Mouse (Mus musculus) MEL (cell line): ENCODE measurements around the gene Gm6217. TPM values are rescaled to one million over a fixed set of nuclear protein-coding genes. Genes with fewer than 3 reads are reported as not detected.

Experiments used
- DNase-seq: peaks from one replicate; pipeline ENCODE4 v3.0.0; 2011; ENCODE audit warnings: low read depth, low spot score
- H3K27ac ChIP-seq: 2 replicates; pipeline ENCODE4 v1.5.1; 2012; ENCODE audit warnings: low read depth, mild to moderate bottlenecking, control low read depth, low read length, moderate library complexity; ENCODE audit not compliant: control insufficient read depth
- H3K27me3 ChIP-seq, 2 experiments: fragments of 150-350 bp in 1 of 2; sonication (generic) in 1 of 2; 2 replicates each; pipeline ENCODE4 v1.6.1; 2012; ENCODE audit warnings: low read length in 2 of 2, mild to moderate bottlenecking in 2 of 2, improper control_type of control experiment in 1 of 2, moderate library complexity in 1 of 2; ENCODE audit not compliant: insufficient read depth in 2 of 2, control insufficient read depth in 1 of 2
- H3K36me3 ChIP-seq, 2 experiments: 2 replicates each; pipeline ENCODE4 v1.6.1; 2012 to 2014; ENCODE audit warnings: low read length in 2 of 2, improper control_type of control experiment in 1 of 2, inconsistent platforms in 1 of 2, mild to moderate bottlenecking in 1 of 2; ENCODE audit not compliant: insufficient read depth in 2 of 2, control insufficient read depth in 1 of 2
- H3K4me1 ChIP-seq, 2 experiments: fragments of 150-350 bp in 1 of 2; sonication (generic) in 1 of 2; 2 replicates each; pipeline ENCODE4 v1.6.1; 2012; ENCODE audit warnings: low read length in 2 of 2, improper control_type of control experiment in 1 of 2, mild to moderate bottlenecking in 1 of 2; ENCODE audit not compliant: insufficient read depth in 2 of 2, control insufficient read depth in 1 of 2
- H3K4me3 ChIP-seq, 2 experiments: fragments of 150-350 bp in 1 of 2; sonication (generic) in 1 of 2; 2 replicates each; pipeline ENCODE4 v1.5.1; 2012; ENCODE audit warnings: low read depth in 2 of 2, low read length in 2 of 2, mild to moderate bottlenecking in 2 of 2, moderate library complexity in 2 of 2, control low read depth in 1 of 2, improper control_type of control experiment in 1 of 2; ENCODE audit not compliant: control insufficient read depth in 1 of 2, insufficient read depth in 1 of 2
- H3K79me2 ChIP-seq: 2 replicates; pipeline ENCODE4 v1.6.1; 2012; ENCODE audit warnings: mild to moderate bottlenecking, low read length, moderate library complexity; ENCODE audit not compliant: control insufficient read depth, poor library complexity, insufficient read depth
- H3K9ac ChIP-seq: 2 replicates; pipeline ENCODE4 v1.6.1; 2012; ENCODE audit warnings: low read depth, mild to moderate bottlenecking, control low read depth, low read length, moderate library complexity; ENCODE audit not compliant: control insufficient read depth, poor library complexity, severe bottlenecking
- H3K9me3 ChIP-seq: fragments of 150-350 bp; sonication (generic); replicated peaks from 2 replicates; pipeline ENCODE4 v1.6.1; 2012; ENCODE audit warnings: mild to moderate bottlenecking, low read length, improper control_type of control experiment, moderate library complexity; ENCODE audit not compliant: insufficient read depth
- BHLHE40 ChIP-seq: IDR thresholded peaks from 2 replicates; pipeline ENCODE4 v1.6.1; 2012; ENCODE audit warnings: low read depth, mild to moderate bottlenecking, inconsistent platforms, low read length, improper control_type of control experiment, borderline replicate concordance
- CHD2 ChIP-seq: IDR thresholded peaks from 2 replicates; pipeline ENCODE4 v1.6.1; 2011; ENCODE audit warnings: low read length, improper control_type of control experiment
- CTCF ChIP-seq, 3 experiments: IDR thresholded peaks in 2 of 3; conservative IDR thresholded peaks in 1 of 3; 2 replicates each; pipeline ENCODE4 v1.5.1; 2011 to 2012; ENCODE audit warnings: low read length in 3 of 3, low read depth in 2 of 3, mild to moderate bottlenecking in 2 of 3, improper control_type of control experiment in 1 of 3, inconsistent platforms in 1 of 3, mixed read lengths in 1 of 3, moderate library complexity in 1 of 3; ENCODE audit not compliant: control insufficient read depth in 1 of 3, insufficient read depth in 1 of 3, poor library complexity in 1 of 3, severe bottlenecking in 1 of 3
- E2F4 ChIP-seq: IDR thresholded peaks from 2 replicates; pipeline ENCODE4 v1.6.1; 2011; ENCODE audit warnings: low read depth, low read length, improper control_type of control experiment, borderline replicate concordance
- EP300 ChIP-seq, 2 experiments: IDR thresholded peaks; 2 replicates each; pipeline ENCODE4 v1.6.1; 2011; ENCODE audit warnings: improper control_type of control experiment in 2 of 2, low read length in 2 of 2, low read depth in 1 of 2, mild to moderate bottlenecking in 1 of 2
- GABPA ChIP-seq: IDR thresholded peaks from 2 replicates; pipeline ENCODE4 v1.6.1; 2012; ENCODE audit warnings: low read depth, mild to moderate bottlenecking, inconsistent platforms, low read length, improper control_type of control experiment, moderate library complexity
- GATA1 ChIP-seq: IDR thresholded peaks from 2 replicates; pipeline ENCODE4 v1.6.1; 2011; ENCODE audit warnings: low read depth, low read length, improper control_type of control experiment
- KAT2A ChIP-seq: conservative IDR thresholded peaks from 2 replicates; pipeline ENCODE4 v1.6.1; 2012; ENCODE audit warnings: low read depth, low read length, improper control_type of control experiment, inconsistent platforms
- MEF2A ChIP-seq: IDR thresholded peaks from 2 replicates; pipeline ENCODE4 v1.6.1; 2014; ENCODE audit warnings: low read depth, mild to moderate bottlenecking, inconsistent platforms, low read length, improper control_type of control experiment; ENCODE audit not compliant: poor library complexity, insufficient replicate concordance, severe bottlenecking; ENCODE audit errors: extremely low read depth
- MXI1 ChIP-seq: IDR thresholded peaks from 2 replicates; pipeline ENCODE4 v1.6.1; 2011; ENCODE audit warnings: mild to moderate bottlenecking, low read depth, low read length, improper control_type of control experiment
- MYB ChIP-seq: IDR thresholded peaks from 2 replicates; pipeline ENCODE4 v1.6.1; 2011; ENCODE audit warnings: mild to moderate bottlenecking, low read depth, low read length, improper control_type of control experiment
- NRF1 ChIP-seq: IDR thresholded peaks from 2 replicates; pipeline ENCODE4 v1.6.1; 2014; ENCODE audit warnings: low read depth, mild to moderate bottlenecking, inconsistent platforms, low read length, improper control_type of control experiment, moderate library complexity; ENCODE audit not compliant: poor library complexity, insufficient read depth, severe bottlenecking
- POLR2A ChIP-seq, 2 experiments: IDR thresholded peaks; 2 replicates each; pipeline ENCODE4 v1.6.1; 2011 to 2012; ENCODE audit warnings: low read length in 2 of 2, mild to moderate bottlenecking in 2 of 2, control low read depth in 1 of 2, improper control_type of control experiment in 1 of 2, low read depth in 1 of 2, moderate library complexity in 1 of 2; ENCODE audit not compliant: control insufficient read depth in 1 of 2, insufficient read depth in 1 of 2, poor library complexity in 1 of 2
- POLR2AphosphoS2 ChIP-seq: IDR thresholded peaks from 2 replicates; pipeline ENCODE4 v1.6.1; 2011; ENCODE audit warnings: low read length, improper control_type of control experiment
- RAD21 ChIP-seq: IDR thresholded peaks from 2 replicates; pipeline ENCODE4 v1.6.1; 2011; ENCODE audit warnings: mild to moderate bottlenecking, low read depth, low read length, improper control_type of control experiment
- SIN3A ChIP-seq: IDR thresholded peaks from 2 replicates; pipeline ENCODE4 v1.6.1; 2012; ENCODE audit warnings: low read length, improper control_type of control experiment, inconsistent platforms
- SMC3 ChIP-seq: IDR thresholded peaks from 2 replicates; pipeline ENCODE4 v1.6.1; 2011; ENCODE audit warnings: low read depth, low read length, improper control_type of control experiment
- TAL1 ChIP-seq: IDR thresholded peaks from 2 replicates; pipeline ENCODE4 v1.6.1; 2012; ENCODE audit warnings: mild to moderate bottlenecking, inconsistent platforms, low read length, moderate library complexity, mixed read lengths
- TCF12 ChIP-seq: IDR thresholded peaks from 2 replicates; pipeline ENCODE4 v1.6.1; 2014; ENCODE audit warnings: low read depth, mild to moderate bottlenecking, inconsistent platforms, low read length, improper control_type of control experiment, moderate library complexity
- UBTF ChIP-seq: IDR thresholded peaks from 2 replicates; pipeline ENCODE4 v1.6.1; 2012; ENCODE audit warnings: low read depth, mild to moderate bottlenecking, inconsistent platforms, low read length, improper control_type of control experiment, moderate library complexity, borderline replicate concordance; ENCODE audit not compliant: insufficient read depth
- USF1 ChIP-seq: IDR thresholded peaks from 2 replicates; pipeline ENCODE4 v1.6.1; 2014; ENCODE audit warnings: low read depth, mild to moderate bottlenecking, inconsistent platforms, low read length, improper control_type of control experiment, moderate library complexity
- USF2 ChIP-seq, 2 experiments: IDR thresholded peaks; 2 replicates each; pipeline ENCODE4 v1.6.1; 2011 to 2012; ENCODE audit warnings: improper control_type of control experiment in 2 of 2, low read length in 2 of 2, borderline replicate concordance in 1 of 2, inconsistent platforms in 1 of 2, low read depth in 1 of 2, mild to moderate bottlenecking in 1 of 2; ENCODE audit not compliant: insufficient read depth in 1 of 2
- ZC3H11A ChIP-seq: IDR thresholded peaks from 2 replicates; pipeline ENCODE4 v1.6.1; 2012; ENCODE audit warnings: low read depth, mild to moderate bottlenecking, inconsistent platforms, low read length, improper control_type of control experiment
- ZKSCAN1 ChIP-seq: IDR thresholded peaks from 2 replicates; pipeline ENCODE4 v1.6.1; 2012; ENCODE audit warnings: low read depth, mild to moderate bottlenecking, inconsistent platforms, low read length, improper control_type of control experiment, moderate library complexity
- ZMIZ1 ChIP-seq: IDR thresholded peaks from 2 replicates; pipeline ENCODE4 v1.6.1; 2012; ENCODE audit warnings: low read depth, mild to moderate bottlenecking, inconsistent platforms, low read length, improper control_type of control experiment, moderate library complexity
- ZNF384 ChIP-seq: IDR thresholded peaks from 2 replicates; pipeline ENCODE4 v1.6.1; 2012; ENCODE audit warnings: low read depth, mild to moderate bottlenecking, inconsistent platforms, low read length, improper control_type of control experiment
- polyA plus RNA-seq, 2 experiments: library from polyadenylated mRNA; stranded (reverse) in 1 of 2; unstranded in 1 of 2; fragments of >175 nt in 1 of 2; fragments of >200 nt in 1 of 2; gene quantifications; 2 replicates each; pipeline versions ENCODE4 v1.2.1 to v1.2.4; 2012; ENCODE audit warnings: low replicate concordance in 2 of 2, low read depth in 1 of 2; ENCODE audit not compliant: insufficient read length in 2 of 2, insufficient read depth in 1 of 2, missing spikeins in 1 of 2
- total RNA-seq: library from RNA; depleted of rRNA; stranded (reverse); fragments of 300-350 nt; gene quantifications from 2 replicates; pipeline ENCODE4 v1.2.3, GENCODE M21; 2012

Gm6217 gene
- total and polyA plus RNA-seq, 3 experiments, result not detected

GRCm38 (mm10) chr1:82913025-82913424 is 18.2 kb downstream of the Gm6217 start, which contains the start of gene A030005L19Rik:
Gene A030005L19Rik (plus strand): TSS chr1:82913325.
- Histone ChIP-seq H3K27ac (no peak within 1 kb of the TSS), H3K9me3 (no peaks in the 10 kb centered on the region), H3K36me3 (no peaks in the 10 kb centered on the region), H3K4me1 (no peaks in the 10 kb centered on the region), H3K4me3 (no peak within 1 kb of the TSS), H3K79me2 (no peaks in the 10 kb centered on the region), H3K9ac (no peak within 1 kb of the TSS), H3K27me3 (no peaks in the 10 kb centered on the region)
- DNase-seq, result no peak
- TF ChIP-seq ZNF384 (no peak), ZMIZ1 (no peak), USF2 (IDR thresholded peaks at IDR 0.05; ENCODE audit: borderline replicate concordance in 1 of 2, insufficient read depth in 1 of 2, low read depth in 1 of 2, low read length in 2 of 2) (no peak)

- H3K27me3 ChIP-seq, result no peaks in the 10 kb centered on the region
- 0 out of 4 replicates have a peak, but pooled peaks cover 0 to 2% of the 10 kb centered on the region in 2 experiments for H3K36me3 ChIP-seq
These were observed 25.3 kb downstream of the Gm6217 start for GRCm38 (mm10) chr1:82905886-82906285.

GRCm38 (mm10) chr1:82901201-82901600 is 30.0 kb downstream of the Gm6217 start:
- no peaks in the 10 kb centered on the region for H3K4me1 ChIP-seq
- H3K9me3 ChIP-seq, result no peaks in the 10 kb centered on the region
- no peaks in the 10 kb centered on the region for H3K27me3 ChIP-seq
- H3K27ac ChIP-seq, result no peak overlapping the region
- no peak for DNase-seq
- H3K79me2 ChIP-seq, result no peaks in the 10 kb centered on the region
- H3K4me3 ChIP-seq, result no peak overlapping the region
- H3K36me3 ChIP-seq, result peaks cover 3 to 4% of the 10 kb centered on the region in 2 experiments; a peak in 2 of 4 replicates
- H3K9ac ChIP-seq, result no peak overlapping the region
- TF ChIP-seq TCF12, result no peak
- no peak for TF ChIP-seq TAL1
- no peak for TF ChIP-seq USF1
- TF ChIP-seq POLR2A (IDR thresholded peaks at IDR 0.05; ENCODE audit: control insufficient read depth in 1 of 2, insufficient read depth in 1 of 2, low read depth in 1 of 2, low read length in 2 of 2, poor library complexity in 1 of 2), result no peak
- TF ChIP-seq GABPA, result no peak
- no peak for TF ChIP-seq CHD2
- TF ChIP-seq GATA1, result no peak
- no peak for TF ChIP-seq KAT2A
- TF ChIP-seq ZNF384, result no peak
- TF ChIP-seq SIN3A, result no peak
- no peak for TF ChIP-seq NRF1
- TF ChIP-seq ZC3H11A, result no peak
- TF ChIP-seq RAD21, result no peak
- no peak for TF ChIP-seq MXI1
- no peak for TF ChIP-seq CTCF (IDR thresholded peaks at IDR 0.05 in 2 of 3, conservative IDR thresholded peaks at IDR 0.05 in 1 of 3; ENCODE audit: control insufficient read depth in 1 of 3, insufficient read depth in 1 of 3, low read depth in 2 of 3, low read length in 3 of 3, poor library complexity in 1 of 3, severe bottlenecking in 1 of 3)
- TF ChIP-seq BHLHE40, result no peak
- TF ChIP-seq EP300 (IDR thresholded peaks at IDR 0.05; ENCODE audit: low read depth in 1 of 2, low read length in 2 of 2), result no peak
- TF ChIP-seq E2F4, result no peak

More at GRCm38 (mm10) chr1:82905886-82906285, 25.3 kb downstream of the Gm6217 start:
- TF ChIP-seq POLR2AphosphoS2 (no peak), MYB (no peak), POLR2A (IDR thresholded peaks at IDR 0.05; ENCODE audit: control insufficient read depth in 1 of 2, insufficient read depth in 1 of 2, low read depth in 1 of 2, low read length in 2 of 2, poor library complexity in 1 of 2) (no peak), UBTF (no peak), ZKSCAN1 (no peak), USF2 (IDR thresholded peaks at IDR 0.05; ENCODE audit: borderline replicate concordance in 1 of 2, insufficient read depth in 1 of 2, low read depth in 1 of 2, low read length in 2 of 2) (no peak), TCF12 (no peak), ZNF384 (no peak), MEF2A (no peak), ZMIZ1 (no peak), BHLHE40 (no peak), SMC3 (no peak), GATA1 (no peak), ZC3H11A (no peak), USF1 (no peak)
- H3K79me2 ChIP-seq, result no peaks in the 10 kb centered on the region
- no peak for DNase-seq
- H3K9me3 ChIP-seq, result no peaks in the 10 kb centered on the region
- H3K4me3 ChIP-seq, result no peak overlapping the region
- no peak overlapping the region for H3K27ac ChIP-seq
- no peak overlapping the region for H3K9ac ChIP-seq
- no peaks in the 10 kb centered on the region for H3K4me1 ChIP-seq
